Mouse (Mus musculus) midbrain, embryonic 10.5 days (tissue): ENCODE results near the gene Naa40. TPM values are rescaled to one million over a fixed set of nuclear protein-coding genes. Genes with fewer than 3 reads are reported as not detected.

Source experiments
- DNase-seq: peaks from one replicate; pipeline ENCODE4 v3.0.0-alpha.2; 2017; ENCODE audit warnings: low spot score
- H3K27ac ChIP-seq: fragments of 300-500 bp; sonication (generic); replicated peaks from 2 replicates; pipeline ENCODE4 v1.5.1; 2016; ENCODE audit warnings: mild to moderate bottlenecking
- H3K27me3 ChIP-seq: fragments of 300-500 bp; sonication (generic); 2 replicates; pipeline ENCODE4 v1.6.1; 2016; ENCODE audit warnings: low read depth, mild to moderate bottlenecking; ENCODE audit not compliant: poor library complexity, severe bottlenecking
- H3K36me3 ChIP-seq: fragments of 300-500 bp; sonication (generic); 2 replicates; pipeline ENCODE4 v1.6.1; 2016; ENCODE audit warnings: mild to moderate bottlenecking, moderate library complexity
- H3K4me1 ChIP-seq: fragments of 300-500 bp; sonication (generic); 2 replicates; pipeline ENCODE4 v1.6.1; 2016
- H3K4me3 ChIP-seq: fragments of 300-500 bp; sonication (generic); 2 replicates; pipeline ENCODE4 v1.5.1; 2016; ENCODE audit warnings: mild to moderate bottlenecking, moderate library complexity
- H3K9me3 ChIP-seq: fragments of 300-500 bp; sonication (generic); replicated peaks from 2 replicates; pipeline ENCODE4 v1.6.1; 2016; ENCODE audit warnings: mild to moderate bottlenecking
- WGBS: fragments of 180-500 bp; shearing (Covaris S2); methylation state at CpG from one replicate; pipeline ENCODE4 v1.1.7; 2016; 5-methylcytosine and 5-hydroxymethylcytosine counted together
- polyA plus RNA-seq: library from polyadenylated mRNA; unstranded; fragments of >200 nt; fragmentation: Nextera tagmentation; extraction: Ambion mirVana; gene quantifications from 2 replicates; pipeline ENCODE4 v1.2.1, GENCODE M21; 2016

Gene Naa40
- polyA plus RNA-seq, 1 experiment from 2014 or later = 105 TPM

DNA sequence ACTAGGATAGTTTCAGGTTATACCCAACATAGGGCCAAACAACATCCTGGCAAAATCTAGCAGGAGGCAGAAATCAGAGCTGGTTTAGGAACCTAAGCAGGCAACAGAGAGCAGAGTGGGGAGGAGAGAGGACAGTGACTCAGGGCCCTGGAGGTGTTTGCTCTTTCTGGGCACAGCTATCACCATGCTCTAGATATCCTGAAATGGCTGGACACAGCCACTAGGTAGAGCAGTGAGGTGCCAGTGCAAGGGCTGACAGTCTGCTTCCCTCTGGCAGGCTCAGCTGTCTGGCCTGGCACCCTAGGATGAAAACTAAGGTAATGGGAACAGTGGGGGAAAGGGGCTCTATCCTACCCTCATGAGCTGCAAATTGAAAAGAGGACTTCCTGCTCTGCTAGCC, 17.5 kb downstream of the Naa40 start:
- H3K27ac ChIP-seq = no peak overlapping the region
- no peaks in the 10 kb centered on the region for H3K27me3 ChIP-seq
- DNase-seq = no peak
- peaks cover 43% of the 10 kb centered on the region for H3K36me3 ChIP-seq
- H3K4me1 ChIP-seq = peaks cover 2% of the 10 kb centered on the region
- H3K4me3 ChIP-seq = no peak overlapping the region
- H3K9me3 ChIP-seq = 0 out of 2 replicates have a peak, but pooled peaks cover 9% of the 10 kb centered on the region

- 79% methylated on average over 6 of the region's 6 CpGs for WGBS
- Histone ChIP-seq H3K27me3 (no peaks in the 10 kb centered on the region), H3K4me3 (no peak overlapping the region), H3K9me3 (0 out of 2 replicates have a peak, but pooled peaks cover 9% of the 10 kb centered on the region), H3K27ac (0 out of 2 replicates have a peak overlapping the region, but pooled peaks have one; percentile 13), H3K4me1 (peaks cover 11% of the 10 kb centered on the region), H3K36me3 (peaks cover 30% of the 10 kb centered on the region)
- DNase-seq = no peak
Observed at GRCm38 (mm10) chr19:7222196-7222595, 18.8 kb downstream of the Naa40 start.

DNA sequence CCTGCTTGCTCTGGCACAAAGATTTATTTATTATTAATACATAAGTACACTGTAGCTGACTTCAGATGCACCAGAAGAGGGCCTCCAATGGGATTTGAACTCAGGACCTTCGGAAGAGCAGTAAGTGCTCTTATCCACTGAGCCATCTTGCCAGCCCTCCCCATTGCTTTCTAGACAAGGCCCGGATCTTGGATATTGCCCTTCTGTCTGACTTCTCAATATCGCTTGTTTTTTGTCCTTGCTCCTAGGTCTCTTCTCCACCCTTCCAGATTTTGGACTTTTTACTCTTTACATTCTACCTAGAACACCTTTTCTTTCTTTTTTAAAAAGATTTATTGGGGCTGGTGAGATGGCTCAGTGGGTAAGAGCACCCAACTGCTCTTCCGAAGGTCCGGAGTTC, 22.2 kb downstream of the Naa40 start:
- peaks cover 29% of the 10 kb centered on the region for H3K36me3 ChIP-seq
- no peak overlapping the region for H3K27ac ChIP-seq
- no peak for DNase-seq
- 0 out of 2 replicates have a peak, but pooled peaks cover 9% of the 10 kb centered on the region for H3K9me3 ChIP-seq
- WGBS = 92% methylated on average over 5 of the region's 5 CpGs
- H3K27me3 ChIP-seq = no peaks in the 10 kb centered on the region
- no peak overlapping the region for H3K4me3 ChIP-seq
- H3K4me1 ChIP-seq = peaks cover 29% of the 10 kb centered on the region

DNA sequence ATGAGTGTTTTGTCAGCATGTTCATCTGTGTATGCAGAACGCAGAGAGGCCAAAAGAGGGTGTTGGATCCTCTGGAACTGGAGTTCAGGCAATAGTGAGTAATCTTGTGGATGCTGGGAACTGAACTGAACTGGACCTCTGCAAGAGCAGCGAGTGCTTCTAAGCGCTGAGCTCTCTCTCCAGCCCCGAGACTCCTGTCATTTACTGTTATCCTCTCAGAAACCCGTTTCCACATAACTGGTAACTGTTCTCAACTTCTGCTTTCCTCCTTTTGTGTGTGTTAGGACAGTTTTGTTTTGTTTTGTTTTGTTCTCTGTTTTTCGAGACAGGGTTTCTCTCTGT, 23.1 kb downstream of the Naa40 start:
- no peak for DNase-seq
- WGBS = 15% methylated on average over 6 of the region's 6 CpGs
- Histone ChIP-seq H3K9me3 (0 out of 2 replicates have a peak, but pooled peaks cover 9% of the 10 kb centered on the region), H3K4me3 (peak overlapping the region; percentile 94), H3K27me3 (no peaks in the 10 kb centered on the region), H3K36me3 (peaks cover 38% of the 10 kb centered on the region), H3K27ac (peak overlapping the region; percentile 94), H3K4me1 (peaks cover 29% of the 10 kb centered on the region)

DNA sequence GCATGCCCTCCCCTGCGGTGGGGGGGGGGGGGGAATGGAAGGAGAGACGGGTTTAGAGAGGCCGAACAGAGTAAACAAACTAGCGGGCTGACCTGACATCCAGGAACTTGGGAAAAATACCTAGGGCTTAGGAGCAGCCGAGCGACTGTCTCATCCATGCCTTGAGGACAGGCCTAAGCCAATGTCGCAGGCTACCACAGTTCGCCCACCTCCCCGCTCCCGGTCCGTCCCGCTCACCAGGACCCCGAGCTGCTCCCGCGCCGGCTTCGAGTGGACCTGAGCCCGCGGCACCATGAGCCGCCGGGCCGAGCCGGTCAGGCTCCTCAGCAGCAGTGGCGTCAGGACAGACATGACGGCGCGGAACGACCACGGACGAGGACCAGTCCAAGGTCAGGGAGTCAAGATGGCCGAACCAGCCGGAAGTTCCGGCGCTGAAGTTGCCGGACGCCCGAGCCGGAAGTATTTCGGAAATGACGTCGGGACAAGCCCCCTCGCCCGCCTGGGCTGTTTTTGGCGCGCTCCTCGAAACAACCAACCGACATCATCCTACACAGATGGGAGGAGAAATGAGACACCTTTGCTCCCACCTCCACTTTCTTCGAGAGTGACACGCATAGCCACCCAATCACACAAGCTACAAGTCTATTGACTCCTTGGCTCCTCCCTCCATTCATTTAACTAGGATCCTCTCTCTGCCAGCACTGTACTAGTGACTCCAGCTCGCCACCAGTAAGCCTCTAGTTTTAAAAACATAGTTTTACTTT, 23.6 kb downstream of the Naa40 start, which contains the start of gene Cox8a:
Gene Cox8a, minus strand, starts transcription at position 455 of the 764 bp plus-strand sequence.
- Histone ChIP-seq H3K9me3 (0 out of 2 replicates have a peak, but pooled peaks cover 9% of the 10 kb centered on the region), H3K36me3 (peaks cover 40% of the 10 kb centered on the region), H3K4me1 (peaks cover 29% of the 10 kb centered on the region), H3K27ac (peak within 1 kb of the TSS; percentile 94), H3K27me3 (no peaks in the 10 kb centered on the region), H3K4me3 (peak within 1 kb of the TSS; percentile 94)
- DNase-seq = peak; percentile 99
- WGBS = under 1% methylated on average over 50 of the region's 50 CpGs

- Histone ChIP-seq H3K4me1 (peaks cover 29% of the 10 kb centered on the region), H3K9me3 (no peaks in the 10 kb centered on the region), H3K27ac (no peak overlapping the region), H3K4me3 (no peak overlapping the region), H3K27me3 (no peaks in the 10 kb centered on the region), H3K36me3 (peaks cover 59% of the 10 kb centered on the region)
- 93% methylated on average over 5 of the region's 5 CpGs for WGBS
- DNase-seq = no peak
Observed at GRCm38 (mm10) chr19:7214484-7214883, 26.5 kb downstream of the Naa40 start.

DNA sequence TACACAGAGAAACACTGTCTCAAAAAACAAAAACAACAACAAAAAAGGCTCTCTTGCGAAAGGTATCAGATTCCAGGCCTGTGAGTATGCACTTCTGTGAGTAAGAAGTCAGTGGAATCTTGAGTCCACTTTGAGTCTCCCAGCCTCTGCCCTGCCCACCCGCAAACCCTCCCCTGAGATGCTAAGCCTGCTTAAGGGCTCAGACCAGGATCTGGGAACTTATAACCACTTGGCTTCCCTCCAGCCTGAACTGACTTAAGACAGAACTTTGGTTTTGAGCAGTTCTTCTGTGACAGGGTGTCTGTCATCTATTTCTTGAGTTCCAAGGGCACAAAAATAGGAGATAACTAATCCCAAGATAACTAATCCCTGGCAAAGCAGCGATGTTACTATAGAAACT, 28.0 kb downstream of the Naa40 start:
- Histone ChIP-seq H3K4me3 (no peak overlapping the region), H3K9me3 (no peaks in the 10 kb centered on the region), H3K27ac (no peak overlapping the region), H3K36me3 (peaks cover 59% of the 10 kb centered on the region), H3K4me1 (peaks cover 22% of the 10 kb centered on the region), H3K27me3 (no peaks in the 10 kb centered on the region)
- DNase-seq = no peak
- WGBS = 93% methylated on average over 3 of the region's 3 CpGs

DNA sequence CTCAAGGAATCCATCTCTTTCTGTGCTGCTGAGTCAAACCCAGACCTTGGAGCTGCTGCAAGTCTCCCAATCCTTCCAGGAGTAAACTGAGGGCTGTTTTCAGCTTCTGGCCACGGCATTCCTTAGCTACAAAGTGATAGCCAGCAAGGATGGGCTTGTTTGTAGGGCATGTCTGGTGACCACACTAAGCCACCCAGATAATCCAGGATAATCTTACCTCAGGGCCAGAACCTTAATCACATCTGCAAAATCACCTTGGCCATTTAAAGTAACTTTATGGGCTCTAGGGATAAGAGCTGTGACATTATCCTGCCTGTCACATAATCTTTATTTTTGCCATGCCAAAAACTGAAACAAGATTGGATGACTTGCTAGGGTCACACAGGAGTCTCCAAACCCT, 28.8 kb downstream of the Naa40 start:
- Histone ChIP-seq H3K27me3 (no peaks in the 10 kb centered on the region), H3K4me1 (peaks cover 18% of the 10 kb centered on the region), H3K9me3 (no peaks in the 10 kb centered on the region), H3K27ac (no peak overlapping the region), H3K36me3 (peaks cover 59% of the 10 kb centered on the region), H3K4me3 (no peak overlapping the region)
- no peak for DNase-seq
- WGBS = 82% methylated on average over 1 of the region's 1 CpGs

DNA sequence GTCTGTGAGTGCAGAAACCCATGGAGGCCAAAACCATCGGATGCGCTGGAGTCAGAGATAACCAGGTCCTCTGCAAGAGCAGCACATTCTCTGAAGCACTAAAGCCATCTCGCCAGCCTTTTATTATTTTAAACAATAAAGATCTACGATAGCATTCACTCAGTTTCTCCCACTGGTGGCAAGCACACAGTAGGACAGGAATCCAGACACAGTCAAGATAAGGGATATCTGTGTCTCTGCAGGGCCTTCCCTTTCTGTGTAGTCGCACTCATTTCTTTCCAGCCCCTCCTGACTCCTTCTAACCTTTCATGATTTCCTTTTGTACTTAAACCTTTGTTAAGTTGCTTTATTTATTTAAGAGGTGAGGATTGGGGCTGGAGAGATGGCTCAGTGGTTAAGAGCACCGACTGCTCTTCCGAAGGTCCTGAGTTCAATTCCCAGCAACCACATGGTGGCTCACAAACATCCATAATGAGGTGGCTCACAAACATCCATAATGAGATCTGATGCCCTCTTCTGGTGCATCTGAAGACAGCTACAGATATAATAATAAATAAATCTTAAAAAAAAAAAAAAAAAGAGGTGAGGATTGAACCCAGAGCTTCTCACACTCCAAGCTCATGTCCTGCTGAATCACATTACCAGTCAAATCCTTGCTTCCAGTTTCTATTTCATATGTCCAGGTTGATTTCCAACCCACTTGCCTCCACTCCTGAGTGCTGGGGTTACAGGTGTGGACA, 30.9 kb downstream of the Naa40 start:
- 89% methylated on average over 7 of the region's 7 CpGs for WGBS
- no peak overlapping the region for H3K4me3 ChIP-seq
- peaks cover 20% of the 10 kb centered on the region for H3K4me1 ChIP-seq
- no peak overlapping the region for H3K27ac ChIP-seq
- H3K27me3 ChIP-seq = no peaks in the 10 kb centered on the region
- H3K36me3 ChIP-seq = peaks cover 46% of the 10 kb centered on the region
- no peak for DNase-seq
- H3K9me3 ChIP-seq = no peaks in the 10 kb centered on the region

DNA sequence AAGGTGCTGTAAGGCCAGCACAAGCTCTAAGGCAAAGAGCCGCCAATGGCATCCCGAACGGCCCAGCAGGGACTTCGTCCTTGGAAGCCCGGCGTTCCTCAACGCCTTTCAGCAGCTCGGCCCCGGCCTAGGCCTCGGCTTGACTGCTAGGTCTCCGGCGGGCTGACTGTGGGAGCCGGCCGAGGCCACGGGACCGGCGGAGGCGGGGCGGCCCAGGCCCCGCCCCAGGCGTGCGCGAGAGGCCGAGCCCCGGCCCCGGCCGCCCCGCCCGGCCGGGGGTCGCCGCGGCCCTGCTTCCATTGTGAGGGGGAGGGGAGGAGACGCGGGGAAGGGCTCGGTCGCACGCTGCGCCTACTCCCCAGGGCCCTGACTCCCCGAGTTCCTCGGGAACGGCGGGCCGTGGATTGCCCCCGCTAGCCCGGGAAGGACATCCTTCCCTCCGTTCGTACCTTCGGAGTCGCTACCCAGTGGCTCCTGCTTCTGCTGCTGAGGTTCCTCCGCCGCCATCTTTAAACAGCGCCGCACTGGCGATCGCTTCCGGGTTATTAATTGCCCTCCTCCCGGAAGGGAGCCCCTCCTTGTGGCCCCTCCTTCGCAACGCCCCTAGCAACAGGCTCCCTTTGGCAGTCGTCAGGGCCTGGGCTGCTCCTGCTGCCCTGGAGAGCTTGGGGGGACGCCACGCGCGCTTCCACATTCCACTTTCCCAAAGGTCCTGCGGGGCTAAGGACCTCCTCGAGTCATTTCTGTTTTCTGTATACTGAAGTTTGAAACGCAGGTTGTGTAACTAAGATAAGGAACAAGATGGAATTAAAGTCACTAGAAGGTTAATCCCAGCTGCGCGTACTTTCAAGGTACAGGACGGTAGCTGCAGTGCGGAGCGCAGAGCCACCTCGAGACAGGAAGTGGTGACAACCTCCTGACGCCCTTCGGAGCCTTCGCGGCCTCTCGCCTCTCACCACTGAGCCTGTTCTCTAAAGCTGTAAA, 34.9 kb downstream of the Naa40 start, which contains the start of gene Otub1:
Gene Otub1, minus strand, starts transcription at position 564 of the 984 bp plus-strand sequence.
- H3K27ac ChIP-seq = peak within 1 kb of the TSS; percentile 99

GRCm38 (mm10) chr19:7205326-7205725, 35.7 kb downstream of the Naa40 start:
- DNase-seq = no peak
- H3K9me3 ChIP-seq = no peaks in the 10 kb centered on the region
- 41% methylated on average over 7 of the region's 7 CpGs for WGBS
- H3K4me3 ChIP-seq = peak overlapping the region; percentile 88
- H3K4me1 ChIP-seq = peaks cover 38% of the 10 kb centered on the region
- peak overlapping the region; percentile 99 for H3K27ac ChIP-seq
- H3K27me3 ChIP-seq = no peaks in the 10 kb centered on the region
- H3K36me3 ChIP-seq = peaks cover 45% of the 10 kb centered on the region

More for the DNA sequence above, 34.9 kb downstream of the Naa40 start, which contains the start of gene Otub1:
- no peaks in the 10 kb centered on the region for H3K27me3 ChIP-seq
- peaks cover 38% of the 10 kb centered on the region for H3K4me1 ChIP-seq
- DNase-seq = peak; percentile 97
- H3K36me3 ChIP-seq = peaks cover 41% of the 10 kb centered on the region
- H3K4me3 ChIP-seq = peak within 1 kb of the TSS; percentile 88
- H3K9me3 ChIP-seq = no peaks in the 10 kb centered on the region
- WGBS = 1% methylated on average over 79 of the region's 79 CpGs

DNA sequence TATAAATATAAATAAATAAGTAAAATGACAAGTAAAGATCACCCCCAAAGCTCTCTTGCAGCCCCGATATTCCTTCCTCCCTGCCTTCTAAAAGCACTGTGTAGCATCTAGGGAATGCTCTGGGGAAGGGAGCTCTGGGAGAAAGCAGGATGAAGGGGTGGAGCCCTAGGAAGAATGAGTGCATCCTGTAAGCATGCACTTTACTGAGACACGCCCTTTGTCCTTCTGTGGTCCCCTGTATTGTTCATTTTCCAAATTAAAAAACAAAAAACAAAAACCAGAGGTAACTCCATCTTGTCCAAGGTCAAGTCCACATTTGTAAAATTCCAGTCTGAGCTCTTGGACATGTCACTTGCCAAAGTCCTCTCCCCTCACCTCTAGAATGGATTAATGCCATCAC, 36.1 kb downstream of the Naa40 start:
- Histone ChIP-seq H3K4me1 (peaks cover 38% of the 10 kb centered on the region), H3K36me3 (peaks cover 48% of the 10 kb centered on the region), H3K4me3 (peak overlapping the region; percentile 88), H3K9me3 (no peaks in the 10 kb centered on the region), H3K27me3 (no peaks in the 10 kb centered on the region), H3K27ac (peak overlapping the region; percentile 99)
- 83% methylated on average over 2 of the region's 2 CpGs for WGBS
- DNase-seq = no peak
